Mouse (Mus musculus) bone marrow macrophage, adult 2 months (primary cell): ENCODE measurements around the gene Spdef. TPM values are rescaled to one million over a fixed set of nuclear protein-coding genes. Genes with fewer than 3 reads are reported as not detected.
A peak's percentile ranks its signal among the peaks of the same experiment; 100 is the strongest.

ENCODE experiments used
- H3K27ac ChIP-seq: 2 replicates; pipeline ENCODE4 v1.5.1; 2012; ENCODE audit warnings: low read depth, low read length; ENCODE audit not compliant: insufficient read depth
- H3K4me1 ChIP-seq: 2 replicates; pipeline ENCODE4 v1.6.1; 2012; ENCODE audit warnings: low read length; ENCODE audit not compliant: control insufficient read depth, insufficient read depth
- H3K4me3 ChIP-seq: 2 replicates; pipeline ENCODE4 v1.5.1; 2012; ENCODE audit warnings: mild to moderate bottlenecking, low read length, moderate library complexity; ENCODE audit not compliant: insufficient read depth
- CTCF ChIP-seq: IDR thresholded peaks from 2 replicates; pipeline ENCODE4 v1.5.1; 2012; ENCODE audit warnings: low read depth, mild to moderate bottlenecking, low read length, moderate library complexity
- POLR2A ChIP-seq: IDR thresholded peaks from 2 replicates; pipeline ENCODE4 v1.6.1; 2012; ENCODE audit warnings: mild to moderate bottlenecking, low read depth, low read length, borderline replicate concordance
- polyA plus RNA-seq: library from polyadenylated mRNA; stranded (reverse); fragments of >200 nt; gene quantifications from 2 replicates; pipeline ENCODE4 v1.2.4, GENCODE M21; 2012; ENCODE audit not compliant: missing spikeins, insufficient read depth, insufficient read length

The Spdef gene
- polyA plus RNA-seq, 1 experiment: not detected

- H3K27ac ChIP-seq: no peak overlapping the region
- peaks cover 3% of the 10 kb centered on the region; the same call in 1 of the 2 replicates for H3K4me1 ChIP-seq
- TF ChIP-seq POLR2A (no peak), CTCF (no peak)
- H3K4me3 ChIP-seq: 0 out of 2 replicates have a peak overlapping the region, but pooled peaks have one; percentile 13
Measured at GRCm38 (mm10) chr17:27707954-27708661, 20.6 kb downstream of the Spdef start.

- Histone ChIP-seq H3K4me1 (peaks cover 3% of the 10 kb centered on the region; the same call in 1 of the 2 replicates), H3K4me3 (no peak overlapping the region), H3K27ac (no peak overlapping the region)
- TF ChIP-seq CTCF (no peak), POLR2A (no peak)
Measured at GRCm38 (mm10) chr17:27705661-27706060, 23.1 kb downstream of the Spdef start.

DNA sequence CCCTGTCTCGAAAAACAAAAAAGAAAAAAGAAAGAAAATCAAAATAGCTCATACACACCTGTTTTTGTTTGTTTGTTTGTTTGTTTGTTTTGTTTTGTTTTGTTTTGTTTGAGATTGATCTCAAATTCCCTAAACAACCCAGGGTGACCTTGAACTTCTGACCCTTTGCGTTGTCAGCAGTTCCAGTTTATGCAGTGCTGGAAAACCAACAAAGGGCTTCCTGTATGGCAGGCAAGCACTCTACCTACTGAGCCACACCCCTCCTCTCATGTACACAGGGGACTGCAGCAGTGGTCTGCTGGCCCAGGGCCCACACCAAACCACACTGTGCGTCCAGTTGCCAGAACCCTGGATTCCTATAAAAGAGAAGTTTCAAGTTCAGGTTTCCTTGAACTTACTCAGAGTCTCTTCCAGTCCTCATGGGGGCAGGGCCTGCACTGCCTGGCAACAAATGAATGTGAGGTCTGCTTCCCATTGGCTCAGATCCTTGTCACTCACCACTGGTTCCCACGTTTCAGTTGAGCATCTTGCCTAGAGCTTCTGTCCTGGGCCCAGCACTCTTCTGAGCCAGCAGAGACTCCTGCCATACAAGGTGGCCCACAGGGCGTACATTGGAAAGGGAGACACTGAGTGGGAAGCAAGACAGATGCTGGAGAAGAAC lies 24.7 kb downstream of the Spdef start:
- peaks cover 3% of the 10 kb centered on the region; the same call in 1 of the 2 replicates for H3K4me1 ChIP-seq
- no peak for TF ChIP-seq CTCF
- TF ChIP-seq POLR2A: no peak
- H3K27ac ChIP-seq: no peak overlapping the region
- H3K4me3 ChIP-seq: no peak overlapping the region

- H3K4me3 ChIP-seq: peak overlapping the region; percentile 42
- H3K4me1 ChIP-seq: peaks cover under 1% of the 10 kb centered on the region; the same call in 1 of the 2 replicates
- TF ChIP-seq POLR2A (no peak), CTCF (peak; percentile 86)
- H3K27ac ChIP-seq: no peak overlapping the region
Measured at GRCm38 (mm10) chr17:27702518-27702917, 26.2 kb downstream of the Spdef start.

DNA sequence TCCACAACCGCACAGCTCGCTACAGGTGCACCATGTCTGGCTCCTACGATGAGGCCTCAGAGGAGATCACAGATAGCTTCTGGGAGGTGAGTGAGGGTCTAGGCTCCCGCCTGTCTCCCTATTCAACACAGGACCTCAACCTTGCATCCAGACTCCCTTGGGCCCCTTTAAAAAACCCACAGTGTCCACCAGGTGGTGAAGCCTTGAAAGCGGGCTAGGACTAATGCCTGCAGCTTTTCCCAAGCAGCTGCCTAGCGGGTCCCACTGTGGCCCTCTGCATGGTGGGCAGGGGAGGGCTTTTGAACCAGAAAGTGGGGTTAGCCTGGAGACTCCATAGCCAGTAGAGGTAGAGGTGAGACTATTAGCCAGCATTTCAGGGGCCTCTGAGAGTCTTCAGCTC lies 26.9 kb downstream of the Spdef start:
- no peak overlapping the region for H3K4me3 ChIP-seq
- no peak for TF ChIP-seq POLR2A
- H3K4me1 ChIP-seq: no peaks in the 10 kb centered on the region
- H3K27ac ChIP-seq: no peak overlapping the region

GRCm38 (mm10) chr17:27700812-27701211 lies 27.9 kb downstream of the Spdef start:
- Histone ChIP-seq H3K27ac (no peak overlapping the region), H3K4me1 (no peaks in the 10 kb centered on the region), H3K4me3 (no peak overlapping the region)
- TF ChIP-seq POLR2A (no peak), CTCF (no peak)

DNA sequence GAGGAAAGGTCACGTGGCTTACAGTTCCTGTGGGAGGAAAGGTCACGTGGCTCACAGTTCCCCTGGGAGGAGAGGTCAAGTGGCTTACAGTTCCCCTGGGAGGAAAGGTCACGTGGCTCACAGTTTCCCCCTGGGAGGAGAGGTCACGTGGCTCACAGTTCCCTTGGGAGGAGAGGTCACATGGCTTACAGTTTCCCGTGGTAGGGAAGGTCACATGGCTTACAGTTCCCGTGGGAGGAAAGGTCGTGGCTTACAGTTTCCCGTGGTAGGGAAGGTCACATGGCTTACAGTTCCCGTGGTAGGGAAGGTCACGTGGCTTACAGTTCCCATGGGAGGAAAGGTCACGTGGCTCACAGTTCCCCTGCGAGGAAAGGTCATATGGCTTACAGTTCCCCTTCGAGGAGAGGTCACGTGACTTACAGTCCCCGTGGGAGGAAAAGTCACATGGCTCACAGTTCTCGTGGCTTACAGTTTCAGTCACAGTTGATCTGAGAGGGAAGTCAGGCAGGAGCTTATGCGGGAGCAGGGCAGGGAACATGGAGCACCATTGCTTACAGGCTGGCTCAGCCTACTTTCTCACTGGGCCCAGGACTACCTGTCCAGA lies 29.0 kb downstream of the Spdef start:
- no peak overlapping the region for H3K27ac ChIP-seq
- H3K4me3 ChIP-seq: no peak overlapping the region
- no peaks in the 10 kb centered on the region for H3K4me1 ChIP-seq
- TF ChIP-seq POLR2A: no peak
- no peak for TF ChIP-seq CTCF

- Histone ChIP-seq H3K4me3 (no peak overlapping the region), H3K27ac (no peak overlapping the region), H3K4me1 (peaks cover 3% of the 10 kb centered on the region; the same call in 1 of the 2 replicates)
- TF ChIP-seq POLR2A (no peak), CTCF (no peak)
Measured at GRCm38 (mm10) chr17:27690993-27691693, 37.6 kb downstream of the Spdef start.

- no peak for TF ChIP-seq CTCF
- TF ChIP-seq POLR2A: no peak
- H3K4me3 ChIP-seq: no peak overlapping the region
- H3K4me1 ChIP-seq: peaks cover 3% of the 10 kb centered on the region; the same call in 1 of the 2 replicates
- no peak overlapping the region for H3K27ac ChIP-seq
Measured at GRCm38 (mm10) chr17:27686395-27686794, 42.4 kb downstream of the Spdef start.

GRCm38 (mm10) chr17:27685550-27685913 lies 43.2 kb downstream of the Spdef start:
- Histone ChIP-seq H3K27ac (no peak overlapping the region), H3K4me3 (no peak overlapping the region), H3K4me1 (no peaks in the 10 kb centered on the region)
- TF ChIP-seq POLR2A (no peak), CTCF (no peak)
